Mouse (Mus musculus) ovary, postnatal 14 days (tissue): Measurements from ENCODE around the gene Mettl7a3.
"Not testable (repeated sequence)": the region's sequence is repeated elsewhere in the genome, so short reads cannot be mapped to it uniquely, and the experiment has no call there.

Source experiments
- DNase-seq: peaks from one replicate; pipeline ENCODE4 v3.0.0; 2022; ENCODE audit warnings: low spot score

The Mettl7a3 gene

DNA sequence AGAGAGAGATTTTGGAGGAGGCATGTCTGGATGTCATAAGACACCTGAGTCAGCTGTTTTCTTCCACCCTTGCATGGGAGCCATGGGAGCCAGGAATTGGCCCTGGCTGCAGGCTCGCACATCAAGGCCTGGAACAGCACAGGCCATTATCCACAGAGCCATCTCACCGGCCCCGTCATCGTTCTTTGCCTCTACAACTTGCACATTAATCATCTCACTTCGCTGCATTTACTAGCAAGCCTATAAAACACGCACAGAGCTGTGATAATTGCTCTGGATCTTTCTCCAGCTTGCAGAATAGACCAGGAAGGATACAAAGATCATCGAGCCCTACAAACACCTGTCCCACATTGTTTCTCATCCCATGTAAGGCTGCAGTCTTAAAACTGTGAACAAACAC is 4.0 kb upstream of the Mettl7a3 start:
- no peak for DNase-seq

DNA sequence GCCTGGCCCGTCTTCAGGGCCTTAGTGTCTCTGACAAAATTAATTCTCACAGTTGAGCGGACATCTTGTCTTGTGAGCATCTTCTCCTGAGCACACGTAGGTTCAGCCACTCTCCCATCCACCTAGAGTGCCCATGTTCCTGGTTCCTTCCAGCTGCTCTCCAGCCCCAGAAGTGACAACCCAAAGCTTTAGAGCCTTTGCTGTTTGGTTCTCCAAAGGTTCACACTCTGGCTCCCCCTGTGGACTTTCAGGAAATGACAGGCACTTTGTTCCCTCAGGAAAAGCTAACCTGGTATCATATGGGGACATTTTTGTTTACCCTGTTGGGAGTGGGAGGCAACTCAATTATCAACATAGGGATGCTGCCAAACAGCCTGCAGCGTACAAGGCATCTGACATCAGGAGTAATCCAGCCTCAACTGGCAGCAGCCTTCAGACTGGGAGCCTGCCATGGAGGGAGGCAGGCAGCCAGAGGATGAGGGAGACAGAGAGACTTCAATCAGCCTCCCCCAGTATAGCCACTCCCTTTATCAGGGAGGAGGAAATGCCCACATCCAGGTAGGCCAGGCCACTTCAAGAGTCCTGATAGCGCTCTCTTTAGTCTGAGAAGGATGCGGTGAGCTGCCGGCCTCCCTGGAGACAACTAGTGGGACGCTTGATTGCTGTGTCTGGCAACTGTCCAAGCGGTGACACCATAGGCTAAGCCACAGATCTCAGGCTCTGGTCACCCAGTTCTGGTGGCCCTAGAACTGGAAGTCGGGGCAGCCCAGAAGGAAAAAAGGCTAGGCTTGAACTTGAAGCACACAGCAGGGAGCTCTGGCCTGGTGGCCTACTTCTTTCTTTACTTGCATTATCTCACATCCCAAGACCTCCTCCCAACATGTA is 2.4 kb upstream of the Mettl7a3 start:
- DNase-seq, result not testable (repeated sequence)

DNA sequence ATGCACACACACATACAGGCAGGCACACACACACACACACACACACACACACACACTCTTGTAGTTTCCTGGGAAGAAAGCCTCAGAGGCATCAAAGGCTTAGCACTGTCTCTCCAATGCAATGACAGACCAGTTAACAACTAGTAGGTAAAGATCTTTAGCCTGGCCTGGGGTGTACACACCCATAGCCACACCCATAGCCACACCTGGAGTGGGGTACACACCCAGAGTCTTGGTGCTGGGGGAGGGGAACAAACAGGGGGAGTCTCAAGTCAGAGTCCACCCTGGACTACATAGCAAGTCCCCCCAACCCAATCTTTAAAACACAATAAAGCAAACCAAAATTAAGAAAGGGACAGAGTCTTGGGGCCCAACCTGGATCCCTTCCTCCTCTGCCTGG is 2.6 kb downstream of the Mettl7a3 start:
- DNase-seq, result not testable (repeated sequence)

DNA sequence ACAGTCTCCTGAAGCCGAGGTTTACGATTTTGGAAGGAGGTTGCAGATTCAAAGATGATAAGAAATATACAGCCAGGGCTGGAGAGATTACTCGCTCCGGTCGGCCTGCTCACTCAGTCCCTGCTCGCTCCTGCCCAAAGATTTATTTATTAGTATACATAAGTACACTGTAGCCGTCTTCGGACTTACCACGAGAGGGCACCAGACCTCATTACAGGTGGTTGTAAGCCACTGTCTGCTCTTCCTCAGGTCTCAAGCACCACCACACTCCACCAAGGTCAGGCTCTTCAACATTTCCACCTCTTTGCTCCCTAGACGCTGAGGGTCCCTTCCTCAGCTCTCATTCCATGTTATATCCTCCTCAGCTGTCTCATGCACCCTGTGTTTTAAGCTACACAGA is 3.1 kb downstream of the Mettl7a3 start:
- DNase-seq, result peak; percentile 54

DNA sequence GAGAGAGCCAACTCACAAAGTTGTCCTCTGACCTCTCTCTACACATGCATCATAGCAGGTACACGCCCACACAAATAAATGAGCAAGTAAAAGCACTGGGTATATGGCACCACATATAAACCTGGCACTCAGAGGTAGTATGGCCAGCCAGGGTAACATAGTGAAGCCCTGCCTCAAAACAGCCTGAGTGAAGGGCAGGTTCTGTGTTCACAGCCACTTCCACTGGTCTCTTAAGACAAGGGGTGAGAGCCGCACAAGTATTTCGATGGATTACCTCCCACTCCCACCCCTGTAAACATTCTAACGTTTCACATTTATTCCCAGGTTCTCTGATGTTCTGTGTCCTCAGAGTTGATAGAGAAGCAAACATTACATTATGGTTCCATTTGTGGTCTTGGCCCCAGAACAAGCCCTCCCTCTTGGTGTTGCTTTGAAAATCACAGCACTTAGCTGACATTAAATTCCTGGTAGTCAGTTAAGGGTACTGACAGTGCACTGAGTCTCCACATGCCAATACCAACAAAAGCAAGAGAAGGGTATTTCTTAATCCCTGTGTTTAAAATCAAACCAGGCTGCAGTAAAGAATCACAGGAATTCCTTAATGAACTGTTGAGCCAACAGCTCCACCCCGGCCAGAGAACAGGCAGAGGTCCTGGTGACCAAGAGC is 6.7 kb downstream of the Mettl7a3 start:
- DNase-seq, result not testable (repeated sequence)

DNA sequence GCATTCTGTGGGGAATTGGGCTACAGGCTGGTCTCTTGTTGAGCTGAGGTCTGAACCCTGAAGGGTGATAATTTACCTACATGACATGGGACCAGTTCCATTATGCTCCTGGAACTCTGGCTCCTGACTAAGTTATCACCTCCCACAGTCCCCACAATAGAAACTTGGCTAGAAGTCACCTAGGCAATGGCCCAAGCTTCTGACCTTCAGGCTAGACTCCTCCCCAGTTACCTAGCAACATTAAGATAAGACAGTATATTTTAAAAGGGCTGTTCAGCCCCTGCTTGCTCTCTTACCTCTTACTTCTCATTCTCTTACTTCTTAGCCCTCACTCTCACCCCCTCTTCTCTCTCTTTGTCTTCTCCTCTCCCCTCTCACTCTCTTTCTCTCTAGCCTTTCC is 10.8 kb downstream of the Mettl7a3 start:
- DNase-seq, result no peak

DNA sequence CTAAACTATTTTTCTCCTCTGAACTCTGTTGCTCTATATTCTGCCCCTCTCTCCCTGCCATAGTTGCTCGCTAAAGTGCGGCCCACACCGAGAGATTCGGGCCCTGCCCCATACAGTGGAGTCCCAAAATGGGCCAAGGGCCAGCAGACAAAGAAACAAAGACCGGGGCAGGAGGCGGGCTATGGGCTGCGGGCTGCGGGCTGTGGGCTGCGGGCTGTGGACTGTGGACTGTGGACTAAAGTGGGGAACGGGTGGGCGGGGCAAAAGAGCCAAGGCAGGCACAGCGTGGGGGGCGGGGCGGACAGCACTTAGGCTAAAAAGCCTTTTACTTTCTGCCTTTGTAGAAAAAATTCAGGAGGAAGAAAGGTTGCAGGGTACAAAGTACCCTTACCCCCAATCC is 12.0 kb downstream of the Mettl7a3 start:
- no peak for DNase-seq

DNA sequence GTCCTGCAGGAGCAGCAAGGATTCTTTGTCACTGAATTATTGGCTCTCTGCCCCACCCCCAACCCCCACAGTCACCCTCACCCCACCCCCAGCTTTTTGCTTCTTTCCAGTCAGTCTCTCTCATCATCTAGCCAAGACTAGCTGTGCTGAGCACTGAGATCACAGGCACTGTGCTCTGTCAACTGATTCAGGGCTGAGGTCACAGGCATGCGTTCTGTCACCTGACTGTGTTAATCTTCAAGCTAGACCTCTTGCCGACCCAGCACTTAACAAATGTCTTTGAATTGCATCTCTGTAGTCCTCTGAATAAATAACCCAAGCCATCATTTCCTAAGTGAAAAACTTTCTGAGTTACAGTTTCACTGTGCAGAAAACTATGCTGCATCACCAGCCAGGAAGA is 14.8 kb downstream of the Mettl7a3 start:
- no peak for DNase-seq

DNA sequence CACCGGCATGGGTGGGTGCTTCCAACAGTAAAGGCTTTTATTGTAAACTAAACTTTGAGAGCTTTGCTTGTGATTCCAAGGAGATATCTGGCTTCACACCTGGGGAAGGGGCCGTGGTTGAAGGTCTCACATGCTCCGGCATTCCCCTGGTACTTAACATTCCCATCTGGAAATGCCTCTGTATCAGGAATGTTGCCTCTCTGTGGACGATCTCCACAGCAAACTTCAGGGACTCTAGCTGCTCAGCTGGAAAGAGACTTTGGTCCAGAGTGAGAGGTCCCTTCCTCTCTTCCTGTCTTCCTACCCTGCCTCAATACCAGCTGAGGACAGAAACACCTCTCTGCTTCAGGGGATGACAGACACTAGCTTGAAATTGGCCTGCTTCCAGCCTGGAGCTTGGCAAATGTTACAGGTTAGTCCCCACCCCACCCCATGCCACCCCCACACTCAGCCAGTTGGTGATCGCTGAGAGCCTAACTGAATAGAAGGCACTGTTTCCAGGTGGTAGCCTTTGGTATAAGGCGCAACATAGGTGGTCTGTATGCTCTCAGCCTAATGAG is 16.9 kb downstream of the Mettl7a3 start:
- DNase-seq, result no peak

DNA sequence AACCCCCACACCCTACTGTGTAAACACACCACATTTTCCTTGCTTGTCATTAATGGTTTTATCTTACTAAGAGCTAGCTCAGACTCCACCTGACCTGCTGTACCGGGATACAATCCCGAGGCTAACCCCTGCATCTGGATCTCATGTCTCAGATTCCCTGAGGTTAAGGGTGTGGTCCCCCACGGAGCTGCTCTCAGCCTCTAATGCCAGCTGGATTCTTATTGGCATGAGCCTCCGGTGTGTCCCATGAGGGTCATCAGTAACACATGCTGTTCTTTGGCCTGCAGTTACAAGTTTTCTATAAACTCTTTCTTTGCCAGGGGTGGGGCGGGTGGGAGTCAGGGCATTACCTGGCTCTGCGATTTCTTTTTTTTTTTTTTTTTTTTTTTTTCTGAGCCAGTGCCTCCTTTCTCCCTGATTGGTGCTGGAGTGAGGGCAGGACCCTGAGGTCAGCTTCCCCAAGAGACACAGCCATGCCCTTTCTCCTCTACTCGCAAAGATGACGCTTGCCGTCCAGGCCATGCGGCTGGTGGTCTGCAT is 18.1 kb downstream of the Mettl7a3 start, which contains the start of the genes Methig1 and Mettl7a2:
Gene Methig1, plus strand, starts transcription at position 439 of the 540 bp plus-strand sequence.
Gene Mettl7a2, plus strand, starts transcription at position 490 of the 540 bp plus-strand sequence.
- DNase-seq, result no peak

DNA sequence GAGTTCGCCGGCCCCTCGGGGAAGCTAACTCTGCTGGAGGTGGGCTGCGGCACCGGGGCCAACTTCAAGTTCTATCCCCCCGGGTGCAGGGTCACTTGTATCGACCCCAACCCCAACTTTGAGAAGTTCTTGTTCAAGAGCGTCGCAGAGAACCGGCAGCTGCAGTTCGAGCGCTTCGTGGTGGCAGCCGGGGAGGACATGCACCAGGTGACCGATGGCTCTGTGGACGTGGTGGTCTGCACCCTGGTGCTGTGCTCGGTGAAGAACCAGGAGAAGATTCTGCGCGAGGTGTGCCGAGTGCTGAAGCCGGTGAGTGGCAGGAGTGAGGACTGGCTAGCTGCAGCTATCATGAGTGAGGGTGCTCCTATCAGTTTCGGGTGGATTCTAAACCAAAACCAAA is 18.7 kb downstream of the Mettl7a3 start:
- DNase-seq, result not testable (repeated sequence)

DNA sequence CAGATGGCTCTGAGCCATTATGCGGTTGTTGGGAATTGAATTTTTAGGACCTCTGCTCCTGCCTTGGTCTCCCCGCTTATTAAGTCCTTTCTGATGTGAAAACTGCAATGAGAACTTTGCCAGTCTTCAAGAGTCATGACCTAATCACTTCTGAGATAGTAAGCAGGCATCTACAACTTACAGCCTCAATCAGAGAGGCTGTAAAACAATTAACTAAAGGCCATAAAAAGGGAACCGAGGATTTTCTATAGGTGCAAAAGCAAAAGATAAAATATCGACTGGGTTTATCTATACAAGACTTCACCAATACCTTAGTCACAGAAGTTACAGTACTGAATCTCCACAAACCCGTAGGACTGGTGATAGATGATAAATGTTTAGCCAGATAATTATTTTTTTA is 21.1 kb downstream of the Mettl7a3 start:
- no peak for DNase-seq

DNA sequence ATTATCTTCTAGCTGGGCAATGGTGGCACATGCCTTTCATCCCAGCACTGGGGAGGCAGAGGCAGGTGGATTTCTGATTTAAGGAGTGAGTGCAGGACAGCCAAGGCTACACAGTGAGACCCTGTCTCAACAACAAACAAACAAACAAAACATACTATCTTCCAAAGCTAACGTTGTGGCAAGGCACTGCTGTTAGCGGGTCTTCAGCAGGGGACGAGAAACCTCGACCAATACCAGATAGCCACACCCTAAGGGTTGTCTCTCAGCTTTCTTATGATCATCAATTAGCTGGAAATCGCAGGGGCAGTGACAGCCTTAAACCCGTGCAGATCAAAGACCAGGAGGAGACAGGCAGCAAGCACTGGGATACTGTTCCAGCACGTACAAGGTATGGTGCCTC is 29.5 kb downstream of the Mettl7a3 start, which contains the start of gene Higd1c:
Gene Higd1c, plus strand, starts transcription at position 301 of the 400 bp plus-strand sequence.
- DNase-seq, result no peak

DNA sequence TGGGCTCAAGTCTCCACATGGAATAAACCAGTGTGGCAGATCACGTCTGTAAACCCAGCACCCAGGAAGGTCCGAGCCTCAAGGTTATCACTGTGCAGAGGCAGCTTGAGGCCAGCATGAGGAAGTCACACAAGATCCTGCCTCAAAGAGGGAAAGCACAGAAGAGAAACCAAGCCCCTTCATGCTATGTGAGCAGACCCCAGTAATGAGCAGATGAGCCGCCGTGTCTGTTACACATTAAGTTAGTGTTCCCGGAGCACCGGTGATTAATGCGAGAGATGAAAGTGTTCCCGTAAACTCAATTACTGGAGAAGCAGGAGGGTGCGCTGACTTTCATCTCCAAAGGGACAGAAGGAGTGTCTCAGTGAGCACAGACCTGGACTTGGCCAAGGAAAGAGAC is 31.2 kb downstream of the Mettl7a3 start:
- not testable (repeated sequence) for DNase-seq

DNA sequence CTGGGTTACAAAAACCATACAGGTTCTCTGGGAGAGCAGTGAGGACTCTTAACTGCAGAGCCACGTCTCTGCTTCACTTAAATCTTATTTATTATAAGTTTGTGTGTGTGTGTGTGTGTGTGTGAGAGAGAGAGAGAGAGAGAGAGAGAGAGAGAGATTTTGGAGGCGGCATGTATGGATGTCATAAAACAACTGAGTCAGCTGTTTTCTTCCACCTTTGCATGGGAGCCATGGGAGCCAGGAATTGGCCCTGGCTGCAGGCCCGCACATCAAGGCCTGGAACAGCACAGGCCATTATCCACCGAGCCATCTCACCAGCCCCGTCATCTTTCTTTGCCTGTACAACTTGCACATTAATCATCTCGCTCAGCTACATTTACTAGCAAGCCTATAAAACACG is 32.4 kb downstream of the Mettl7a3 start:
- DNase-seq, result no peak

DNA sequence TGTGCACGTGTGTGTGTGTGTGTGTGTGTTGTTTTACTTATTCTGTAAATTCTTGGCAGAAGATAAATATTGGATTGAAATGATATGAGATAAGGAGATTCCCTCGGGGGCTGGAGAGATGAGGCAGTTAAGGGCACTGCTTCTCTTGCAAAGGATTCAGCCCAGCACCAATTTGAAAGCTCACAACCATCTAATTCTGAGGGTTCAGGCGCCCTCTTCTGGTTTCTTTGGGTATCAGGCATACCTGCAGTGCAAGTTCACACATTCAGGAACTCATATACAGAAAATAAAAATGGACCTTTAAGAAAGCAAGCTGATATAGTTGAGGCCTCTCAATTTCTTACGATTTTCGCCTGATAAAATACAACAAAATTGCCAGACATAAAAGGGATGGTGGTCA is 40.3 kb downstream of the Mettl7a3 start:
- peak; percentile 42 for DNase-seq

DNA sequence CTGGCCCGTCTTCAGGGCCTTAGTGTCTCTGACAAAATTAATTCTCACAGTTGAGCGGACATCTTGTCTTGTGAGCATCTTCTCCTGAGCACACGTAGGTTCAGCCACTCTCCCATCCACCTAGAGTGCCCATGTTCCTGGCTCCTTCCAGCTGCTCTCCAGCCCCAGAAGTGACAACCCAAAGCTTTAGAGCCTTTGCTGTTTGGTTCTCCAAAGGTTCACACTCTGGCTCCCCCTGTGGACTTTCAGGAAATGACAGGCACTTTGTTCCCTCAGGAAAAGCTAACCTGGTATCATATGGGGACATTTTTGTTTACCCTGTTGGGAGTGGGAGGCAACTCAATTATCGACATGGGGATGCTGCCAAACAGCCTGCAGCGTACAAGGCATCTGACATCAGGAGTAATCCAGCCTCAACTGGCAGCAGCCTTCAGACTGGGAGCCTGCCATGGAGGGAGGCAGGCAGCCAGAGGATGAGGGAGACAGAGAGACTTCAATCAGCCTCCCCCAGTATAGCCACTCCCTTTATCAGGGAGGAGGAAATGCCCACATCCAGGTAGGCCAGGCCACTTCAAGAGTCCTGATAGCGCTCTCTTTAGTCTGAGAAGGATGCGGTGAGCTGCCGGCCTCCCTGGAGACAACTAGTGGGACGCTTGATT is 43.2 kb downstream of the Mettl7a3 start:
- DNase-seq, result not testable (repeated sequence)

DNA sequence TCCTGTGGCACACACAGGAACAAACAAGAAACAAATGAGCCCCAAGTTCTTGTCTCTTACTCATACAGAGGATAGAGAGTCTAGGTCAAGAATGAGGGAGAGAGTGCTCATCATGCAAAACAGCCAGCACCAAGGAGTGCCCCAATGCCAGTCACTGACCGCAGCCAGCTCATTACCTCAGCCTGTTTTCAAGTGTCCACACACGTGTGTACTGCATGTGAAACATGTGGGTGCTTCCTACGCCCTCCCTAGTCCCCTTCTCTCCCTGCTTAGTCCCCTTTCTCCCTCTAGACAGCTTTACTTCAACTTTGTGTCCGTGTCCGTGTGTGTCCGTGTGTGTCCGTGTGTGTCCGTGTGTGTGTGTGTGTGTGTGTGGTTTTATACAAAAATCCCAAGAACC is 44.9 kb downstream of the Mettl7a3 start:
- DNase-seq, result no peak

DNA sequence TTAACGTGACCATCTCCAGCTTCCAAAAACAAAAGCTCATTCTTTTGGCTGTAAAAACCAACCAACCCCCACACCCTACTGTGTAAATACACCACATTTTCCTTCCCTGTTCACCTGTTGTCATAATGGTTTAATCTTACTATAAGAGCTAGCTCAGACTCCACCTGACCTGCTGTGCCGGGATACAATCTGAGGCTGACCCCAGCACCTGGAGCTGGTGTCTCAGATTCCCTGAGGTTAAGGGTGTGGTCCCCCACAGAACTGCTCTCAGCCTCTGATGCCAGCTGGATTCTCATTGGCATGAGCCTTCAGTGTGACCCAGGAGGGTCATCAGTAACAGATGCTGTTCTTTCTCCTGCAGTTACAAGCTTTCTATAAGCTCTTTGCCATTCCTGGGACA is 45.4 kb downstream of the Mettl7a3 start:
- no peak for DNase-seq

DNA sequence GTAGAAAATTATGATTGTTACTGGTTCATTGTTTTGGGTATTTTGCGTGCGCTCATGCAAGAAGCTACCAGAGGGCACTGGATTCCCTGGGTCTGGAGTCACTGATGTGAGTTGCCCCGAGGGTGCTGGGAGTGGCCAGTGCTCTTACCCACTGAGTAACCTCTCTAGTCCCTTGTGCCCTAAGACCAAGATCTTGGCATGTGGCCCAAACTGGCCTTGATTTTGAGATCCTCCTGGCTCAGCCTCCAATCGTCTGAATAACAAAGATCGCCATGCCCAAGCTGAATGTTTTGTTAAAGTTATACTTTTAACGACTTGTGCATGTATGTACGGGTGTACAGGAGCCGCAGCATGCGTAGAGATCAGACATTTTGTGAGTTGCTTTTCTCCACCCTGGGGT is 51.0 kb downstream of the Mettl7a3 start:
- no peak for DNase-seq

DNA sequence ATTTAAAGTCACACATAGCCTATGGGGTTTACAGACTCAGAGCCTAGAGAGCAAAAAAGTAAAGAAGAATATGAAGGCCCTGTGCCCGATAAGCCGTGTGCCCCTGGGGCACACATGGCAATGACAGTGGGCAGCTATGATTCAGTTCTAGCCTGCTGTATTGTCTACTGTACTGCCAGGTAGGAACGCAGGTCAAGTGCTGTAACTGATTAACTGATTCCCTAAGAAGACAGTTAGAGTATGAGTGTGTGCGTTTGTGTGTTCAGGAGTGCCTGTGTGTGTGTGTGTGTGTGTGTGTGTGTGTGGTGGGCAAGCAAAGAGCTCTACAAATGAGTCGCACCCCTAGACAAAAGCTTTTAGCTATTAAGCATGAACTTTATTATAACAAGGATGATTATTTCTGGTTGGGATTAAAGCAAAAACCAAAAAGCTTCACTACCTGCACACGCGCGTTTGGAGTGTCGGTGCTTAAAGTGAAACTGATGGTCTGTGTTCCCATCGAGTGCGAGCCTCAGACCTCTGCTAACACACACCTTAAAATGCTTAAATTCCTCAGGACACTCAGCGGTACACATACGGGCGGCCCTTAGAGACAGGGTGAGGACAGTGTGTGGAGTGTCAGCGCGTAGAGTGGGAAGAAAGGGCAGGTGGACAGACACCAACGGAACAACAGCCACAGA is 53.0 kb downstream of the Mettl7a3 start:
- DNase-seq, result no peak
